Mouse (Mus musculus) kidney, adult 2 months (tissue): ENCODE data around the gene 9230102O04Rik. TPM values are rescaled to one million over a fixed set of nuclear protein-coding genes. Genes with fewer than 3 reads are reported as not detected.

ENCODE experiments used
- DNase-seq: peaks from one replicate; pipeline ENCODE4 v3.0.0; 2021
- H3K27ac ChIP-seq: fragments of 200-500 bp; 2 replicates; pipeline ENCODE4 v1.5.1; 2012; ENCODE audit warnings: low read depth, low read length, control low read depth, inconsistent platforms; ENCODE audit not compliant: insufficient read depth
- H3K27me3 ChIP-seq: fragments of 200-500 bp; replicated peaks from 2 replicates; pipeline ENCODE4 v1.6.1; 2012; ENCODE audit warnings: mild to moderate bottlenecking, moderate library complexity, low read length, inconsistent platforms; ENCODE audit not compliant: control insufficient read depth, insufficient read depth
- H3K36me3 ChIP-seq: fragments of 200-500 bp; 2 replicates; pipeline ENCODE4 v1.6.1; 2012; ENCODE audit warnings: mild to moderate bottlenecking, moderate library complexity, low read length, inconsistent platforms; ENCODE audit not compliant: control insufficient read depth, insufficient read depth
- H3K4me1 ChIP-seq: fragments of 200-500 bp; 2 replicates; pipeline ENCODE4 v1.6.1; 2011; ENCODE audit warnings: low read length; ENCODE audit not compliant: control insufficient read depth, insufficient read depth
- H3K4me3 ChIP-seq: fragments of 200-500 bp; 2 replicates; pipeline ENCODE4 v1.5.1; 2011; ENCODE audit warnings: mild to moderate bottlenecking, low read depth, low read length, control low read depth; ENCODE audit not compliant: insufficient read depth
- CTCF ChIP-seq: fragments of 200-500 bp; conservative IDR thresholded peaks from 2 replicates; pipeline ENCODE4 v1.5.1; 2011; ENCODE audit warnings: low read depth, mild to moderate bottlenecking, control low read depth, low read length, moderate library complexity, mixed read lengths; ENCODE audit not compliant: insufficient read depth, insufficient read length
- POLR2A ChIP-seq: fragments of 200-500 bp; IDR thresholded peaks from one replicate; pipeline ENCODE4 v1.6.1; 2011; ENCODE audit warnings: low read depth, low read length, control low read depth
- WGBS: fragments of 180-500 bp; shearing (Covaris S2); methylation state at CpG from one replicate; pipeline ENCODE4 v1.1.7; 2018; 5-methylcytosine and 5-hydroxymethylcytosine counted together
- polyA plus RNA-seq: library from polyadenylated mRNA; depleted of rRNA; stranded (reverse); fragments of >200 nt; gene quantifications from 2 replicates; pipeline ENCODE4 v1.2.3, GENCODE M21; 2012

The 9230102O04Rik gene
- polyA plus RNA-seq, 1 experiment: 1.6 TPM

- Histone ChIP-seq H3K4me1 (no peaks in the 10 kb centered on the region), H3K27ac (no peak overlapping the region), H3K27me3 (no peaks in the 10 kb centered on the region), H3K4me3 (no peak overlapping the region), H3K36me3 (no peaks in the 10 kb centered on the region)
- WGBS: 64% methylated on average over 14 of the region's 14 CpGs
- DNase-seq: no peak
- no peak for TF ChIP-seq CTCF
Measured at GRCm38 (mm10) chr2:9903854-9904560, 14.7 kb upstream of the 9230102O04Rik start.

GRCm38 (mm10) chr2:9897846-9898245 lies 8.5 kb upstream of the 9230102O04Rik start:
- H3K27me3 ChIP-seq: peaks cover 3% of the 10 kb centered on the region
- TF ChIP-seq CTCF: no peak
- no peak for TF ChIP-seq POLR2A
- no peaks in the 10 kb centered on the region for H3K36me3 ChIP-seq
- no peak for DNase-seq
- no peak overlapping the region for H3K27ac ChIP-seq
- H3K4me1 ChIP-seq: no peaks in the 10 kb centered on the region
- no peak overlapping the region for H3K4me3 ChIP-seq
- WGBS: 30% methylated on average over 8 of the region's 8 CpGs

- H3K4me1 ChIP-seq: no peaks in the 10 kb centered on the region
- no peak overlapping the region for H3K27ac ChIP-seq
- WGBS: 13% methylated on average over 22 of the region's 22 CpGs
- DNase-seq: no peak
- H3K36me3 ChIP-seq: no peaks in the 10 kb centered on the region
- H3K4me3 ChIP-seq: no peak overlapping the region
- TF ChIP-seq POLR2A (no peak), CTCF (no peak)
- H3K27me3 ChIP-seq: peaks cover 3% of the 10 kb centered on the region
Measured at GRCm38 (mm10) chr2:9896097-9896770, 6.9 kb upstream of the 9230102O04Rik start.

GRCm38 (mm10) chr2:9894836-9895593 lies 5.7 kb upstream of the 9230102O04Rik start:
- no peak for DNase-seq
- 17% methylated on average over 19 of the region's 19 CpGs for WGBS
- TF ChIP-seq POLR2A (no peak), CTCF (no peak)
- H3K4me3 ChIP-seq: no peak overlapping the region
- H3K36me3 ChIP-seq: no peaks in the 10 kb centered on the region
- H3K27ac ChIP-seq: no peak overlapping the region
- H3K27me3 ChIP-seq: peaks cover 3% of the 10 kb centered on the region
- H3K4me1 ChIP-seq: no peaks in the 10 kb centered on the region

GRCm38 (mm10) chr2:9893272-9893953 lies 4.1 kb upstream of the 9230102O04Rik start:
- Histone ChIP-seq H3K4me1 (no peaks in the 10 kb centered on the region), H3K27me3 (peaks cover 3% of the 10 kb centered on the region), H3K4me3 (no peak overlapping the region), H3K36me3 (no peaks in the 10 kb centered on the region), H3K27ac (no peak overlapping the region)
- no peak for TF ChIP-seq POLR2A
- WGBS: 14% methylated on average over 6 of the region's 6 CpGs
- no peak for DNase-seq

GRCm38 (mm10) chr2:9892541-9892940 lies 3.2 kb upstream of the 9230102O04Rik start:
- peaks cover 3% of the 10 kb centered on the region for H3K27me3 ChIP-seq
- TF ChIP-seq POLR2A (no peak), CTCF (no peak)
- no peaks in the 10 kb centered on the region for H3K4me1 ChIP-seq
- no peaks in the 10 kb centered on the region for H3K36me3 ChIP-seq
- DNase-seq: no peak
- no peak overlapping the region for H3K27ac ChIP-seq
- no peak overlapping the region for H3K4me3 ChIP-seq
- 14% methylated on average over 7 of the region's 7 CpGs for WGBS
